Mouse (Mus musculus) testis, adult 2 months (tissue): ENCODE measurements around the gene Mical3.

ENCODE experiments used
- CTCF ChIP-seq: fragments of 200-500 bp; IDR thresholded peaks from 2 replicates; pipeline ENCODE4 v1.5.1; 2012; ENCODE audit warnings: low read depth, mild to moderate bottlenecking, inconsistent platforms, low read length, moderate library complexity; ENCODE audit not compliant: control insufficient read depth, insufficient read depth, insufficient replicate concordance
- POLR2A ChIP-seq: fragments of 200-500 bp; IDR thresholded peaks from 2 replicates; pipeline ENCODE4 v1.6.1; 2012; ENCODE audit warnings: low read depth, mild to moderate bottlenecking, inconsistent platforms, low read length, moderate library complexity; ENCODE audit not compliant: control insufficient read depth

- TF ChIP-seq POLR2A, result no peak
- TF ChIP-seq CTCF, result no peak
Measured at GRCm38 (mm10) chr6:120926880-120927279, 203.9 kb downstream of the Mical3 start.
